Comparison of ENCODE assay signal across 21 mouse cellular contexts in the genomic region with DNA sequence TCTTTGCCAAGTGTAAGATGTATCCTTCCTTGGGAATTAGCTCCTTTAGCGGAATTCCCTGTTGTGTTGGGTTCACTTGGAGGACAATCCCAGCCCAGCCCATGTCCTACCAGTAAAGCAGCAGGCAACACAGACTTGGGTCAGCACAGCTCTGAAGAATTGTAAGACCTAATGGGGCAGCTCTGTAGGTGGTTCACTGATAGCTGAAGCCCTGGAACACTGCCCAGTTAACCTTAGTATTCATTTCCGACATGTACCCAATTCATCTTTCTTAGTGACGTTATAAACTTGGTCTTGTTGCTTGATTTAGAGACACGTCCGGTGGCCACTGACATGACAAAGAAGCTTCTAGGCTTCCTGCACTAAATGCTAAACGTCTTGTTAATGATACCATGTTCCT.
DNase-seq lines count a peak whose midpoint lies in the region; ATAC-seq lines count a peak whose summit lies in the region.
"Had no signal": no experiment of that assay in that cellular context is flagged by ENCODE, and none has a peak within 500 bp of the region (broad histone marks: within the 10 kb centered on the region; RNA-seq: fewer than 3 reads in every experiment).

No protein-coding gene starts in this region.

- H3K9ac ChIP-seq in forebrain, embryonic 12.5 days, result no peak overlapping the region
- H3K9ac ChIP-seq: forebrain, embryonic 13.5 days; hindbrain, embryonic 14.5 days; limb, embryonic 15.5 days; neural tube, embryonic 13.5 days had no signal

- ATAC-seq in forebrain, embryonic 12.5 days (ENCODE audit: low FRiP score), result no peak
- ATAC-seq: forebrain, embryonic 13.5 days; intestine, embryonic 16.5 days had no signal

- peak; percentile 63 for DNase-seq in adrenal gland, adult 2 months
- no peak for DNase-seq in adrenal gland, adult 18-20 months (ENCODE audit: low spot score in 2 of 2)
- peak; percentile 41 for DNase-seq in kidney, adult 18-20 months
- DNase-seq in kidney, postnatal 14 days, result peak; percentile 83
- DNase-seq in lung, postnatal 25 days (ENCODE audit: low spot score), result peak; percentile 20
- DNase-seq in ovary, adult 18-20 months (ENCODE audit: low spot score), result no peak
- DNase-seq in natural killer cell, adult 2 months (ENCODE audit: low spot score in 2 of 2), result no peak
- DNase-seq: cerebellum, postnatal 25 days; gastrocnemius, postnatal 14 days; heart, adult 2 months; right cerebral cortex, postnatal 25 days; thymus, postnatal 36 days had no signal

- 83% methylated on average over 6 of the region's 6 CpGs for WGBS in forebrain, embryonic 12.5 days

- no peak overlapping the region for H3K27ac ChIP-seq in forebrain, embryonic 12.5 days
- H3K27ac ChIP-seq: forebrain, embryonic 13.5 days; heart, adult 2 months; hindbrain, embryonic 14.5 days; limb, embryonic 15.5 days; macrophage; neural tube, embryonic 13.5 days had no signal

- H3K4me1 ChIP-seq in forebrain, embryonic 12.5 days, result peaks cover 5% of the 10 kb centered on the region
- H3K4me1 ChIP-seq: forebrain, embryonic 13.5 days had no signal

- no peaks in the 10 kb centered on the region for H3K27me3 ChIP-seq in forebrain, embryonic 12.5 days
- H3K27me3 ChIP-seq: CH12.LX; forebrain, embryonic 13.5 days; limb, embryonic 15.5 days; neural tube, embryonic 13.5 days had no signal

- no peak overlapping the region for H3K4me3 ChIP-seq in forebrain, embryonic 12.5 days (replicated peaks)
- H3K4me3 ChIP-seq: forebrain, embryonic 13.5 days; heart, adult 2 months; limb, embryonic 15.5 days; neural tube, embryonic 13.5 days had no signal

- H3K36me3 ChIP-seq in forebrain, embryonic 12.5 days (replicated peaks), result no peaks in the 10 kb centered on the region
- H3K36me3 ChIP-seq: limb, embryonic 15.5 days; neural tube, embryonic 13.5 days had no signal

- no peak overlapping the region for H3K4me2 ChIP-seq in forebrain, embryonic 12.5 days
- H3K4me2 ChIP-seq: forebrain, embryonic 13.5 days; hindbrain, embryonic 14.5 days; limb, embryonic 15.5 days; midbrain, embryonic 11.5 days; neural tube, embryonic 13.5 days had no signal

- H3K9me3 ChIP-seq in forebrain, embryonic 12.5 days, result no peaks in the 10 kb centered on the region
- H3K9me3 ChIP-seq: forebrain, embryonic 13.5 days; limb, embryonic 15.5 days had no signal

Comparison
In these comparisons a context has a peak if more than half of its experiments do, and no peak if none do; other contexts are left out.
1. DNase-seq: peak in adrenal gland, adult 2 months (single experiment), kidney, adult 18-20 months (single experiment), kidney, postnatal 14 days (single experiment) and lung, postnatal 25 days (single experiment); none in adrenal gland, adult 18-20 months (0 of 2), ovary, adult 18-20 months (single experiment) and natural killer cell, adult 2 months (0 of 2).